Mouse (Mus musculus) forebrain, embryonic 11.5 days (tissue): ENCODE results near the gene Siah2. TPM values are rescaled to one million over a fixed set of nuclear protein-coding genes. Genes with fewer than 3 reads are reported as not detected.

ENCODE experiments used
- ATAC-seq: fragments of 200-750 bp; cut with Nextera tagmentation; replicated peaks from 2 replicates; pipeline ENCODE4 v1.8.0; 2017; ENCODE audit warnings: moderate TSS enrichment; ENCODE audit not compliant: low FRiP score
- DNase-seq: peaks from one replicate; pipeline ENCODE4 v3.0.0-alpha.2; 2017; ENCODE audit warnings: low spot score
- H3K27ac ChIP-seq: fragments of 300-500 bp; sonication (generic); 2 replicates; pipeline ENCODE4 v1.5.1; 2014; ENCODE audit warnings: low read depth, low read length
- H3K27me3 ChIP-seq: fragments of 300-500 bp; sonication (generic); 2 replicates; pipeline ENCODE4 v1.6.1; 2014; ENCODE audit warnings: mild to moderate bottlenecking, low read length, mixed read lengths; ENCODE audit not compliant: control insufficient read depth, insufficient read depth
- H3K36me3 ChIP-seq: fragments of 300-500 bp; sonication (generic); 2 replicates; pipeline ENCODE4 v1.6.1; 2014; ENCODE audit warnings: mild to moderate bottlenecking, low read length, moderate library complexity, mixed read lengths; ENCODE audit not compliant: control insufficient read depth, insufficient read depth
- H3K4me1 ChIP-seq: fragments of 300-500 bp; sonication (generic); replicated peaks from 2 replicates; pipeline ENCODE4 v1.6.1; 2014; ENCODE audit warnings: low read length, mixed read lengths; ENCODE audit not compliant: control insufficient read depth, insufficient read depth
- H3K4me2 ChIP-seq: fragments of 300-500 bp; sonication (generic); 2 replicates; pipeline ENCODE4 v1.6.1; 2014; ENCODE audit warnings: low read depth, mild to moderate bottlenecking, low read length, moderate library complexity, mixed read lengths; ENCODE audit not compliant: severe bottlenecking
- H3K4me3 ChIP-seq: fragments of 300-500 bp; sonication (generic); 2 replicates; pipeline ENCODE4 v1.5.1; 2014; ENCODE audit warnings: low read depth, low read length
- H3K9ac ChIP-seq: fragments of 300-500 bp; sonication (generic); 2 replicates; pipeline ENCODE4 v1.6.1; 2014; ENCODE audit warnings: low read length
- H3K9me3 ChIP-seq: fragments of 300-500 bp; sonication (generic); 2 replicates; pipeline ENCODE4 v1.6.1; 2016; ENCODE audit warnings: low read length, mixed read lengths; ENCODE audit not compliant: control insufficient read depth
- WGBS: fragments of 180-500 bp; shearing (Covaris S2); extraction: QIAGEN DNeasy Blood & Tissue Kit; methylation state at CpG from one replicate; pipeline ENCODE4 v1.1.7; 2014; 5-methylcytosine and 5-hydroxymethylcytosine counted together
- polyA plus RNA-seq: library from polyadenylated mRNA; unstranded; fragments of >200 nt; fragmentation: Nextera tagmentation; extraction: Ambion mirVana; gene quantifications from 2 replicates; pipeline ENCODE4 v1.2.1, GENCODE M21; 2014

The Siah2 gene
- polyA plus RNA-seq, 1 experiment from 2014 or later, result 4.0 TPM

- no peak overlapping the region for H3K4me2 ChIP-seq
- no peaks in the 10 kb centered on the region for H3K4me1 ChIP-seq
- no peak for DNase-seq
- H3K27me3 ChIP-seq, result no peaks in the 10 kb centered on the region
- no peak overlapping the region for H3K9ac ChIP-seq
- no peak overlapping the region for H3K27ac ChIP-seq
- H3K36me3 ChIP-seq, result no peaks in the 10 kb centered on the region
- no peak overlapping the region for H3K4me3 ChIP-seq
- no peaks in the 10 kb centered on the region for H3K9me3 ChIP-seq
- ATAC-seq, result no peak
- WGBS, result 80% methylated on average over 2 of the region's 2 CpGs
These were observed 45.0 kb downstream of the Siah2 start for GRCm38 (mm10) chr3:58647179-58647578.

- Histone ChIP-seq H3K9me3 (no peaks in the 10 kb centered on the region), H3K36me3 (no peaks in the 10 kb centered on the region), H3K4me2 (no peak overlapping the region), H3K9ac (no peak overlapping the region), H3K4me1 (no peaks in the 10 kb centered on the region), H3K27ac (no peak overlapping the region), H3K27me3 (no peaks in the 10 kb centered on the region), H3K4me3 (no peak overlapping the region)
- WGBS, result 85% methylated on average over 4 of the region's 4 CpGs
- ATAC-seq (no peak), DNase-seq (no peak)
These were observed 46.0 kb downstream of the Siah2 start for GRCm38 (mm10) chr3:58646180-58646579.

- H3K27ac ChIP-seq, result no peak within 1 kb of the TSS
- under 1% methylated on average over 34 of the region's 34 CpGs for WGBS
- H3K4me1 ChIP-seq, result no peaks in the 10 kb centered on the region
- peak within 1 kb of the TSS; percentile 50 for H3K4me3 ChIP-seq
- H3K27me3 ChIP-seq, result no peaks in the 10 kb centered on the region
- no peaks in the 10 kb centered on the region for H3K9me3 ChIP-seq
- DNase-seq (peak; percentile 75), ATAC-seq (peak; percentile 89)
- peak within 1 kb of the TSS; percentile 94 for H3K4me2 ChIP-seq
- H3K9ac ChIP-seq, result peak within 1 kb of the TSS; percentile 68
- H3K36me3 ChIP-seq, result no peaks in the 10 kb centered on the region
These were observed 55.5 kb downstream of the Siah2 start, which contains the start of gene Erich6 for GRCm38 (mm10) chr3:58636406-58637295. Erich6 (minus strand) TSS chr3:58637207.

GRCm38 (mm10) chr3:58631693-58632092, 60.5 kb downstream of the Siah2 start:
- no peaks in the 10 kb centered on the region for H3K4me1 ChIP-seq
- no peak for DNase-seq
- H3K27ac ChIP-seq, result no peak overlapping the region
- ATAC-seq, result no peak
- H3K9ac ChIP-seq, result no peak overlapping the region
- H3K36me3 ChIP-seq, result no peaks in the 10 kb centered on the region
- no peak overlapping the region for H3K4me2 ChIP-seq
- H3K27me3 ChIP-seq, result no peaks in the 10 kb centered on the region
- no peak overlapping the region for H3K4me3 ChIP-seq
- H3K9me3 ChIP-seq, result no peaks in the 10 kb centered on the region
- 88% methylated on average over 2 of the region's 2 CpGs for WGBS

GRCm38 (mm10) chr3:58624981-58625380, 67.2 kb downstream of the Siah2 start:
- Histone ChIP-seq H3K27ac (no peak overlapping the region), H3K9ac (no peak overlapping the region), H3K27me3 (no peaks in the 10 kb centered on the region), H3K4me2 (no peak overlapping the region), H3K36me3 (no peaks in the 10 kb centered on the region), H3K4me1 (no peaks in the 10 kb centered on the region), H3K9me3 (no peaks in the 10 kb centered on the region), H3K4me3 (no peak overlapping the region)
- 94% methylated on average over 4 of the region's 4 CpGs for WGBS
- no peak for ATAC-seq
- no peak for DNase-seq

Other genes starting within 250 kb of the Siah2 start
- gene Eif2a, start 166.6 kb downstream of the Siah2 start, polyA plus RNA-seq, result 58.9 and 61.9 TPM in 2 replicates
- gene Serp1, start 166.5 kb downstream of the Siah2 start, polyA plus RNA-seq, result 136 and 140 TPM in 2 replicates
- gene Selenot, start 115.8 kb downstream of the Siah2 start, polyA plus RNA-seq, result 23.8 and 26.7 TPM in 2 replicates
- not detected in 2 replicates for gene Erich6, start 55.2 kb downstream of the Siah2 start, polyA plus RNA-seq
- gene Mindy4b-ps, start 129.9 kb upstream of the Siah2 start, polyA plus RNA-seq, result 0.08 TPM in 1 of 2 replicates, not detected in the other
- gene Clrn1, start 192.9 kb upstream of the Siah2 start, polyA plus RNA-seq, result 0.13 TPM in 1 of 2 replicates, not detected in the other